8 mouse cellular contexts compared by ENCODE assay signal in genomic region chr17:32353696-32354095, GRCm38 (mm10). TPM values are rescaled to one million over a fixed set of nuclear protein-coding genes. Genes with fewer than 3 reads are reported as not detected.
DNase-seq lines count a peak whose midpoint lies in the region; ATAC-seq lines count a peak whose summit lies in the region.

No protein-coding gene starts in this region.

- no peak overlapping the region for H3K27ac ChIP-seq in neural tube, embryonic 11.5 days (ENCODE audit: low read depth, low read length)
- H3K27ac ChIP-seq in heart, embryonic 16.5 days (ENCODE audit: low read length), result peak overlapping the region; percentile 55

- H3K4me3 ChIP-seq in neural tube, embryonic 11.5 days (ENCODE audit: low read depth, low read length), result no peak overlapping the region
- no peak overlapping the region for H3K4me3 ChIP-seq in heart, embryonic 16.5 days (ENCODE audit: low read length)

- no peaks in the 10 kb centered on the region for H3K27me3 ChIP-seq in neural tube, embryonic 11.5 days (ENCODE audit: control insufficient read depth, insufficient read depth, low read length)
- no peaks in the 10 kb centered on the region for H3K27me3 ChIP-seq in heart, embryonic 16.5 days (ENCODE audit: control insufficient read depth, insufficient read depth, low read length)

- no peak for ATAC-seq in cerebellum, adult (ENCODE audit: insufficient number of reproducible peaks, low FRiP score, low TSS enrichment)
- no peak for ATAC-seq in neural tube, embryonic 11.5 days (ENCODE audit: insufficient read depth, low FRiP score, low TSS enrichment)
- no peak for ATAC-seq in heart, embryonic 16.5 days (replicated peaks; ENCODE audit: extremely low read depth, insufficient read depth, low FRiP score)

- no peak overlapping the region for H3K9ac ChIP-seq in neural tube, embryonic 11.5 days (ENCODE audit: low read length)
- no peak overlapping the region for H3K9ac ChIP-seq in heart, embryonic 16.5 days (ENCODE audit: low read length)

- H3K9me3 ChIP-seq in neural tube, embryonic 11.5 days (ENCODE audit: control insufficient read depth, low read length), result no peaks in the 10 kb centered on the region
- H3K9me3 ChIP-seq in heart, embryonic 16.5 days (replicated peaks; ENCODE audit: control insufficient read depth, low read length), result no peaks in the 10 kb centered on the region

- H3K36me3 ChIP-seq in neural tube, embryonic 11.5 days (ENCODE audit: control insufficient read depth, insufficient read depth, low read length), result peaks cover 33% of the 10 kb centered on the region
- peaks cover 37% of the 10 kb centered on the region for H3K36me3 ChIP-seq in heart, embryonic 16.5 days (ENCODE audit: control insufficient read depth, insufficient read depth)

- WGBS in neural tube, embryonic 11.5 days, result 86% methylated on average over 4 of the region's 4 CpGs
- WGBS in heart, embryonic 16.5 days, result 48% methylated on average over 4 of the region's 4 CpGs

- peaks cover 4% of the 10 kb centered on the region for H3K4me1 ChIP-seq in neural tube, embryonic 11.5 days (ENCODE audit: control insufficient read depth, insufficient read depth, low read length)
- peaks cover 12% of the 10 kb centered on the region for H3K4me1 ChIP-seq in heart, embryonic 16.5 days (ENCODE audit: control insufficient read depth, insufficient read depth, low read length)

- no peak overlapping the region for H3K4me2 ChIP-seq in neural tube, embryonic 11.5 days (ENCODE audit: low read depth)
- H3K4me2 ChIP-seq in heart, embryonic 16.5 days (ENCODE audit: low read depth, low read length), result no peak overlapping the region

- DNase-seq in cerebellum, adult 11 months, result peak; percentile 67
- DNase-seq in neural tube, embryonic 11.5 days (ENCODE audit: low spot score), result peak; percentile 6
- no peak for DNase-seq in neural tube, embryonic 10.5 days (ENCODE audit: extremely low spot score, low spot score)
- DNase-seq in left cerebral cortex, adult 11 months (ENCODE audit: low spot score), result peak; percentile 67
- no peak for DNase-seq in thymus, postnatal 4 days
- DNase-seq in embryo, embryonic 10.5 days (ENCODE audit: low spot score), result no peak

RNA-seq across cellular contexts. Expression of gene Akap8l, which starts 3.3 kb away (rescaled TPM):
- polyA plus RNA-seq in neural tube, embryonic 11.5 days (2014; fragmentation: Nextera tagmentation; extraction: Ambion mirVana), result 73.2 and 81.3 TPM in 2 replicates
- 99.2 and 107 TPM in 2 replicates for polyA plus RNA-seq in heart, embryonic 16.5 days (2015; fragmentation: Nextera tagmentation; extraction: Ambion mirVana)

RNA-seq across cellular contexts. Expression of gene Akap8, which starts 32.7 kb away (rescaled TPM):
- polyA plus RNA-seq in neural tube, embryonic 11.5 days (2014; fragmentation: Nextera tagmentation; extraction: Ambion mirVana), result 50.6 and 51.8 TPM in 2 replicates
- polyA plus RNA-seq in heart, embryonic 16.5 days (2015; fragmentation: Nextera tagmentation; extraction: Ambion mirVana), result 75.8 and 81.4 TPM in 2 replicates

RNA-seq across cellular contexts. Expression of gene Wiz, which starts 35.5 kb away (rescaled TPM):
- polyA plus RNA-seq in neural tube, embryonic 11.5 days (2014; fragmentation: Nextera tagmentation; extraction: Ambion mirVana), result 43.8 and 47.2 TPM in 2 replicates
- 10.5 and 11.1 TPM in 2 replicates for polyA plus RNA-seq in heart, embryonic 16.5 days (2015; fragmentation: Nextera tagmentation; extraction: Ambion mirVana)

RNA-seq across cellular contexts. Expression of gene Rasal3, which starts 49.7 kb away (rescaled TPM):
- polyA plus RNA-seq in neural tube, embryonic 11.5 days (2014; fragmentation: Nextera tagmentation; extraction: Ambion mirVana), result 0.42 and 0.82 TPM in 2 replicates
- polyA plus RNA-seq in heart, embryonic 16.5 days (2015; fragmentation: Nextera tagmentation; extraction: Ambion mirVana), result 5.8 and 13.9 TPM in 2 replicates

Comparison
In these comparisons a context has a peak if more than half of its experiments do, and no peak if none do; other contexts are left out.
1. DNase-seq: peak in cerebellum, adult 11 months (single experiment), neural tube, embryonic 11.5 days (single experiment) and left cerebral cortex, adult 11 months (single experiment); none in neural tube, embryonic 10.5 days (single experiment), thymus, postnatal 4 days (single experiment) and embryo, embryonic 10.5 days (single experiment).